Mouse (Mus musculus) intestine, embryonic 14.5 days (tissue): ENCODE results near the gene Thsd7b. TPM values are rescaled to one million over a fixed set of nuclear protein-coding genes. Genes with fewer than 3 reads are reported as not detected.
"Not testable (repeated sequence)": the region's sequence is repeated elsewhere in the genome, so short reads cannot be mapped to it uniquely, and the experiment has no call there.

Experiments
- ATAC-seq: fragments of 200-750 bp; cut with Nextera tagmentation; replicated peaks from 2 replicates; pipeline ENCODE4 v1.8.0; 2017; ENCODE audit warnings: low read depth, moderate number of reproducible peaks, moderate TSS enrichment, moderate library complexity; ENCODE audit not compliant: low FRiP score, low TSS enrichment
- DNase-seq: peaks from one replicate; pipeline ENCODE4 v3.0.0-alpha.2; 2018; ENCODE audit warnings: low spot score
- H3K27ac ChIP-seq: fragments of 300-500 bp; sonication (generic); 2 replicates; pipeline ENCODE4 v1.5.1; 2014; ENCODE audit warnings: low read depth, mild to moderate bottlenecking, control low read depth
- H3K27me3 ChIP-seq: fragments of 300-500 bp; sonication (generic); replicated peaks from 2 replicates; pipeline ENCODE4 v1.6.1; 2014; ENCODE audit warnings: low read length, control low read depth; ENCODE audit not compliant: control insufficient read depth, insufficient read depth
- H3K36me3 ChIP-seq: fragments of 300-500 bp; sonication (generic); 2 replicates; pipeline ENCODE4 v1.6.1; 2014; ENCODE audit warnings: low read length, control low read depth; ENCODE audit not compliant: control insufficient read depth, insufficient read depth
- H3K4me1 ChIP-seq: fragments of 300-500 bp; sonication (generic); replicated peaks from 2 replicates; pipeline ENCODE4 v1.6.1; 2014; ENCODE audit warnings: low read length, control low read depth, mixed read lengths; ENCODE audit not compliant: control insufficient read depth, insufficient read depth
- H3K4me2 ChIP-seq: fragments of 300-500 bp; sonication (generic); 2 replicates; pipeline ENCODE4 v1.6.1; 2014; ENCODE audit warnings: low read length
- H3K4me3 ChIP-seq: fragments of 300-500 bp; sonication (generic); 2 replicates; pipeline ENCODE4 v1.5.1; 2014; ENCODE audit warnings: low read depth, low read length, control low read depth, mixed read lengths
- H3K9ac ChIP-seq: fragments of 300-500 bp; sonication (generic); 2 replicates; pipeline ENCODE4 v1.6.1; 2014; ENCODE audit warnings: mild to moderate bottlenecking, low read length
- H3K9me3 ChIP-seq: fragments of 300-500 bp; sonication (generic); 2 replicates; pipeline ENCODE4 v1.6.1; 2016; ENCODE audit warnings: low read length, control low read depth; ENCODE audit not compliant: control insufficient read depth
- WGBS: fragments of 180-500 bp; shearing (Covaris S2); extraction: QIAGEN DNeasy Blood & Tissue Kit; methylation state at CpG from one replicate; pipeline ENCODE4 v1.1.7; 2014; 5-methylcytosine and 5-hydroxymethylcytosine counted together
- polyA plus RNA-seq: library from polyadenylated mRNA; unstranded; fragments of >200 nt; fragmentation: Nextera tagmentation; extraction: Ambion mirVana; gene quantifications from 2 replicates; pipeline ENCODE4 v1.2.1, GENCODE M21; 2014

Gene Thsd7b
- polyA plus RNA-seq, 1 experiment from 2014 or later = 1.0 TPM

- no peak overlapping the region for H3K4me3 ChIP-seq
- DNase-seq = no peak
- no peaks in the 10 kb centered on the region for H3K4me1 ChIP-seq
- no peaks in the 10 kb centered on the region for H3K36me3 ChIP-seq
- no peaks in the 10 kb centered on the region for H3K9me3 ChIP-seq
- no peak for ATAC-seq
- no peaks in the 10 kb centered on the region for H3K27me3 ChIP-seq
- H3K4me2 ChIP-seq = no peak overlapping the region
- no peak overlapping the region for H3K27ac ChIP-seq
- H3K9ac ChIP-seq = no peak overlapping the region
- WGBS = 55% methylated on average over 2 of the region's 2 CpGs
Measured at GRCm38 (mm10) chr1:130167260-130167659, 894.2 kb downstream of the Thsd7b start.

- no peaks in the 10 kb centered on the region for H3K27me3 ChIP-seq
- DNase-seq (no peak), ATAC-seq (no peak)
- no peak overlapping the region for H3K9ac ChIP-seq
- no peaks in the 10 kb centered on the region for H3K36me3 ChIP-seq
- H3K4me3 ChIP-seq = no peak overlapping the region
- 67% methylated on average over 6 of the region's 6 CpGs for WGBS
- no peak overlapping the region for H3K4me2 ChIP-seq
- H3K4me1 ChIP-seq = no peaks in the 10 kb centered on the region
- H3K9me3 ChIP-seq = no peaks in the 10 kb centered on the region
- no peak overlapping the region for H3K27ac ChIP-seq
Measured at GRCm38 (mm10) chr1:130169875-130170274, 896.8 kb downstream of the Thsd7b start.

GRCm38 (mm10) chr1:130170290-130170689 lies 897.2 kb downstream of the Thsd7b start:
- Histone ChIP-seq H3K27me3 (no peaks in the 10 kb centered on the region), H3K4me3 (no peak overlapping the region), H3K4me1 (no peaks in the 10 kb centered on the region), H3K27ac (no peak overlapping the region), H3K9me3 (no peaks in the 10 kb centered on the region), H3K36me3 (no peaks in the 10 kb centered on the region), H3K4me2 (no peak overlapping the region), H3K9ac (no peak overlapping the region)
- WGBS = 87% methylated on average over 1 of the region's 1 CpGs
- no peak for ATAC-seq
- no peak for DNase-seq

GRCm38 (mm10) chr1:130186836-130187235 lies 913.7 kb downstream of the Thsd7b start:
- not testable (repeated sequence) for DNase-seq, H3K27me3 ChIP-seq, H3K4me3 ChIP-seq, H3K27ac ChIP-seq, H3K4me2 ChIP-seq, H3K9ac ChIP-seq, H3K36me3 ChIP-seq, ATAC-seq, H3K9me3 ChIP-seq, H3K4me1 ChIP-seq
- WGBS = 94% methylated on average over 7 of the region's 7 CpGs

- H3K27me3 ChIP-seq = no peaks in the 10 kb centered on the region
- H3K4me2 ChIP-seq = no peak overlapping the region
- H3K36me3 ChIP-seq = no peaks in the 10 kb centered on the region
- no peak for ATAC-seq
- no peak overlapping the region for H3K4me3 ChIP-seq
- H3K9me3 ChIP-seq = no peaks in the 10 kb centered on the region
- DNase-seq = peak; percentile 63
- no peak overlapping the region for H3K27ac ChIP-seq
- WGBS = 41% methylated on average over 6 of the region's 6 CpGs
- H3K4me1 ChIP-seq = no peaks in the 10 kb centered on the region
- H3K9ac ChIP-seq = no peak overlapping the region
Measured at GRCm38 (mm10) chr1:130192190-130193028, 919.3 kb downstream of the Thsd7b start.

GRCm38 (mm10) chr1:130217404-130217803 lies 944.3 kb downstream of the Thsd7b start:
- no peak overlapping the region for H3K27ac ChIP-seq
- 45% methylated on average over 3 of the region's 3 CpGs for WGBS
- ATAC-seq (no peak), DNase-seq (no peak)
- no peaks in the 10 kb centered on the region for H3K9me3 ChIP-seq
- no peaks in the 10 kb centered on the region for H3K4me1 ChIP-seq
- no peaks in the 10 kb centered on the region for H3K27me3 ChIP-seq
- no peak overlapping the region for H3K4me2 ChIP-seq
- H3K36me3 ChIP-seq = no peaks in the 10 kb centered on the region
- H3K4me3 ChIP-seq = no peak overlapping the region
- H3K9ac ChIP-seq = no peak overlapping the region

GRCm38 (mm10) chr1:130222904-130223303 lies 949.8 kb downstream of the Thsd7b start:
- Histone ChIP-seq H3K9me3 (no peaks in the 10 kb centered on the region), H3K4me1 (no peaks in the 10 kb centered on the region), H3K36me3 (no peaks in the 10 kb centered on the region), H3K4me3 (no peak overlapping the region), H3K9ac (no peak overlapping the region), H3K27me3 (no peaks in the 10 kb centered on the region), H3K4me2 (no peak overlapping the region), H3K27ac (no peak overlapping the region)
- 60% methylated on average over 2 of the region's 2 CpGs for WGBS
- no peak for DNase-seq
- no peak for ATAC-seq

GRCm38 (mm10) chr1:130245563-130245962 lies 972.5 kb downstream of the Thsd7b start:
- no peak overlapping the region for H3K4me3 ChIP-seq
- H3K9me3 ChIP-seq = no peaks in the 10 kb centered on the region
- no peaks in the 10 kb centered on the region for H3K27me3 ChIP-seq
- ATAC-seq = no peak
- H3K9ac ChIP-seq = no peak overlapping the region
- no peak overlapping the region for H3K27ac ChIP-seq
- WGBS = 78% methylated on average over 3 of the region's 3 CpGs
- no peaks in the 10 kb centered on the region for H3K4me1 ChIP-seq
- H3K36me3 ChIP-seq = no peaks in the 10 kb centered on the region
- DNase-seq = no peak
- H3K4me2 ChIP-seq = no peak overlapping the region

GRCm38 (mm10) chr1:130246264-130246663 lies 973.2 kb downstream of the Thsd7b start:
- H3K36me3 ChIP-seq, H3K27ac ChIP-seq, H3K4me3 ChIP-seq, H3K27me3 ChIP-seq, ATAC-seq, H3K9ac ChIP-seq, DNase-seq, H3K9me3 ChIP-seq, H3K4me2 ChIP-seq, H3K4me1 ChIP-seq: not testable (repeated sequence)
- WGBS = 85% methylated on average over 4 of the region's 4 CpGs
